Mouse (Mus musculus): ENCODE results near the gene Coa3. TPM values are rescaled to one million over a fixed set of nuclear protein-coding genes. Genes with fewer than 3 reads are reported as not detected.

The Coa3 gene
- total and polyA plus RNA-seq, 3 experiments, result 88.4 to 302 (median 101) TPM

DNA sequence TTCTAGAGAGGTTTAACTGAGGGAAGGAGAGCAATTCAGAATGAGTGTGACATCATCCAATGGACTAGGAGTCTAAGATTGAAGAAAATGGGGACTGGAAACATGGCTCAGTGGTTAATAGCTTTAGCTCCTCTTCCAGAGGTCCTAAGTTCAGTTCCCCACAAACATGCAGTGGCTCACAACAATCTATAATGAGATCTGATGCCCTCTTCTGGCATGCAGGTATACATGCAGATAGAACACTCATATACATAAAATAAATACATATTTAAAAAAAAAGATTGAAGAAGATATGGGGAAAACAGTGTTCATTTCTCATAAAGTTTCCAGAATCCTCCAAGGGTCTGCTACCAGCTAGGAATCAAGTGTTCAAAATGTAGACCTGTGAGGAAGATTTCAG lies 43.5 kb downstream of the Coa3 start:
- intact Hi-C loops (cut with DNase I), result no loop called here
- Histone ChIP-seq H3K4me3 (no peak overlapping the region), H3K36me3 (ENCODE audit: control insufficient read depth, insufficient read depth, low read length) (no peaks in the 10 kb centered on the region), H3K27ac (no peak overlapping the region), H3K27me3 (ENCODE audit: control insufficient read depth, insufficient read depth, low read length) (no peaks in the 10 kb centered on the region), H3K79me2 (replicated peaks; ENCODE audit: control insufficient read depth, insufficient read depth, low read length) (no peaks in the 10 kb centered on the region), H3K9ac (ENCODE audit: low read depth, low read length) (no peak overlapping the region), H3K4me1 (ENCODE audit: control insufficient read depth, insufficient read depth, low read length) (peaks cover 7% of the 10 kb centered on the region; the same call in 1 of the 2 replicates)
- DNase-seq, result no peak
- TF ChIP-seq EP300 (IDR thresholded peaks at IDR 0.05; ENCODE audit: insufficient read depth, low read depth, low read length) (no peak), CTCF (IDR thresholded peaks at IDR 0.05) (peak; percentile 33)

DNA sequence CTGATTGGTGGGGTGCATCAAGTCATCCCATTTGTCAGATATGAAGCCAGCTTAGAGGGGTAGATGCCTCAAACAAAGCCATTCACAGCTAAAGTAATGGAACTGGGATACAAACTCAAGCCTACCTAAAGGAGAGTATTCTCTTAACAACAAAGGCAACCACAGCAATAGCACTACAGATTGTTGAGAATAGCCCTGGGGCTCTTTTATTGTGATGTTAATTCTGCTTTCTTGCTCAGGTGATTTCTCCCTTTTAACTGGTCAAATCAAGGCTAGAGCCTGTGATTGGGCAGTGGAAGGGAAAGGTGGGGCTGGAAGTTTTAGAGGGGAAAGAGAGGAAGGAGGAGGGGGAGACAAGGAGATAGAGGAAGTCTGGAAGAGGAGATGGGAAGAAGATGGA lies 44.8 kb downstream of the Coa3 start:
- no peak overlapping the region for H3K9ac ChIP-seq (ENCODE audit: low read depth, low read length)
- peaks cover 15% of the 10 kb centered on the region; the same call in 1 of the 2 replicates for H3K4me1 ChIP-seq (ENCODE audit: control insufficient read depth, insufficient read depth, low read length)
- H3K36me3 ChIP-seq (ENCODE audit: control insufficient read depth, insufficient read depth, low read length), result no peaks in the 10 kb centered on the region; the same call in 1 of the 2 replicates
- H3K27me3 ChIP-seq (ENCODE audit: control insufficient read depth, insufficient read depth, low read length), result no peaks in the 10 kb centered on the region
- H3K79me2 ChIP-seq (replicated peaks; ENCODE audit: control insufficient read depth, insufficient read depth, low read length), result no peaks in the 10 kb centered on the region
- H3K27ac ChIP-seq, result no peak overlapping the region
- no peak for DNase-seq
- intact Hi-C loops (cut with DNase I), result no loop called here
- no peak overlapping the region for H3K4me3 ChIP-seq
- TF ChIP-seq EP300 (IDR thresholded peaks at IDR 0.05; ENCODE audit: insufficient read depth, low read depth, low read length) (no peak), POLR2A (IDR thresholded peaks at IDR 0.05; ENCODE audit: insufficient read depth, low read depth, low read length) (no peak), CTCF (IDR thresholded peaks at IDR 0.05) (no peak)

- 80% methylated on average over 1 of the region's 1 CpGs for WGBS
- no peak for DNase-seq
- H3K27me3 ChIP-seq (ENCODE audit: control insufficient read depth, insufficient read depth, low read length), result no peaks in the 10 kb centered on the region
- no peak overlapping the region for H3K4me3 ChIP-seq
- peak overlapping the region; percentile 98 for H3K27ac ChIP-seq
- intact Hi-C loops (cut with DNase I), result no loop called here
- no peaks in the 10 kb centered on the region for H3K79me2 ChIP-seq (replicated peaks; ENCODE audit: control insufficient read depth, insufficient read depth, low read length)
- H3K9ac ChIP-seq (ENCODE audit: low read depth, low read length), result no peak overlapping the region
- peaks cover 16% of the 10 kb centered on the region; the same call in 1 of the 2 replicates for H3K4me1 ChIP-seq (ENCODE audit: control insufficient read depth, insufficient read depth, low read length)
- TF ChIP-seq CTCF (IDR thresholded peaks at IDR 0.05) (no peak), EP300 (IDR thresholded peaks at IDR 0.05; ENCODE audit: insufficient read depth, low read depth, low read length) (no peak), POLR2A (IDR thresholded peaks at IDR 0.05; ENCODE audit: insufficient read depth, low read depth, low read length) (no peak)
- H3K36me3 ChIP-seq (ENCODE audit: control insufficient read depth, insufficient read depth, low read length), result no peaks in the 10 kb centered on the region; the same call in 1 of the 2 replicates
Observed at GRCm38 (mm10) chr11:101233240-101233639, 45.7 kb downstream of the Coa3 start.

DNA sequence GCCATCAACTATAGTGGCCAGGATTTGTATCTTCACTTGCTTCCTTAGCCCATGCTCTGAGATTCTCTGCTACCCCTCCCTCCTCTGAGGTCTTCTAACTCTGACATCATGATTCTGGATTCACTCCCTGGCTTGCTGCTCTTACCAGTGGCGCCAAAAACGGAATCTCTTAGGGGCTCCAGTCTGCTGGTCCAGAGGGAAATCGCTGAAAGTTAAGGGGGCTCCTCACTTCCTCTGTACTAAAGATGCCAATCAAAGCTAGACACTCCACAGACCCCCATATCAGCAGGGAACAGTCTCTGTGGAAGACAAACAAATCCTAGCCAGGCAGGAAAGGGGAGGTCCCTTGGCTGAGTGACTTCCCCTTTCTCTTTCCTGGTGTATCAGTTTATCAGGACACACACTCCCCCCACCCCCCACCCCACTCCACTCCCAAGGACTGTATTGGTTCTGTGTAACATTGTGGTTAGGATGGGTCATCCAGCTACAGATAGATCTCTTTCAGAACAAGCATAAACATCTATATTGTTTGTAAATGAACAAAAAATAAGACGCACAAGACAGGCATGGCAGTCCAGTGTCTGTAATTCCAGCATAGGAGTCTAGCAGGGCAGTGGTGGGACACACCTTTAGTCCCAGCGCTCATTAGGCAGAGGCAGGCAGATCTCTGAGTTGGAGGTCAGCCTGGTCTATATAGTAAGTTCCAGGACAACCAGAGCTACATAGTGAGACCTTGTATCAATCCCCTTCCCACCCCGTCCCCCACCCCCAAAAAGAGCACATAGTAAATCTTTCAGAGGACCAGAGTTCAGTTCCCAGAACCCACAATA lies 46.7 kb downstream of the Coa3 start:
- Histone ChIP-seq H3K4me1 (ENCODE audit: control insufficient read depth, insufficient read depth, low read length) (peaks cover 14% of the 10 kb centered on the region; the same call in 1 of the 2 replicates), H3K27me3 (ENCODE audit: control insufficient read depth, insufficient read depth, low read length) (no peaks in the 10 kb centered on the region), H3K9ac (ENCODE audit: low read depth, low read length) (peak overlapping the region; percentile 56), H3K27ac (peak overlapping the region; percentile 98), H3K4me3 (peak overlapping the region; percentile 52), H3K79me2 (replicated peaks; ENCODE audit: control insufficient read depth, insufficient read depth, low read length) (no peaks in the 10 kb centered on the region), H3K36me3 (ENCODE audit: control insufficient read depth, insufficient read depth, low read length) (no peaks in the 10 kb centered on the region; the same call in 1 of the 2 replicates)
- peak; percentile 71 for TF ChIP-seq POLR2A (IDR thresholded peaks at IDR 0.05; ENCODE audit: insufficient read depth, low read depth, low read length)
- 0 out of 2 replicates have a peak, but pooled peaks have one; percentile 55 for TF ChIP-seq EP300 (IDR thresholded peaks at IDR 0.05; ENCODE audit: insufficient read depth, low read depth, low read length)
- TF ChIP-seq CTCF (IDR thresholded peaks at IDR 0.05), result no peak
- peak; percentile 70 to 75 for DNase-seq
- intact Hi-C loops (cut with DNase I), result no loop called here
- 38% methylated on average over 6 of the region's 6 CpGs for WGBS

GRCm38 (mm10) chr11:101230991-101231871 lies 47.7 kb downstream of the Coa3 start:
- H3K36me3 ChIP-seq (ENCODE audit: control insufficient read depth, insufficient read depth, low read length), result no peaks in the 10 kb centered on the region; the same call in 1 of the 2 replicates
- H3K4me1 ChIP-seq (ENCODE audit: control insufficient read depth, insufficient read depth, low read length), result peaks cover 14% of the 10 kb centered on the region; the same call in 1 of the 2 replicates
- H3K4me3 ChIP-seq, result peak overlapping the region; percentile 52
- intact Hi-C loops (cut with DNase I), result loop anchor here (1.0 kb wide), 1 partner anchor 17 kb away; no protein-coding TSS in a partner anchor
- no peaks in the 10 kb centered on the region for H3K79me2 ChIP-seq (replicated peaks; ENCODE audit: control insufficient read depth, insufficient read depth, low read length)
- H3K9ac ChIP-seq (ENCODE audit: low read depth, low read length), result peak overlapping the region; percentile 66
- peak overlapping the region; percentile 98 for H3K27ac ChIP-seq
- TF ChIP-seq POLR2A (IDR thresholded peaks at IDR 0.05; ENCODE audit: insufficient read depth, low read depth, low read length) (peak; percentile 90), CTCF (IDR thresholded peaks at IDR 0.05) (peak; percentile 18; the same call in 1 of the 2 replicates), EP300 (IDR thresholded peaks at IDR 0.05; ENCODE audit: insufficient read depth, low read depth, low read length) (peak; percentile 98)
- peak; percentile 84 to 90 for DNase-seq
- H3K27me3 ChIP-seq (ENCODE audit: control insufficient read depth, insufficient read depth, low read length), result no peaks in the 10 kb centered on the region
- 8% methylated on average over 18 of the region's 18 CpGs for WGBS

Data from heart, adult 2 months (tissue).